Mouse (Mus musculus): ENCODE measurements around the gene Efcab12.

DNA sequence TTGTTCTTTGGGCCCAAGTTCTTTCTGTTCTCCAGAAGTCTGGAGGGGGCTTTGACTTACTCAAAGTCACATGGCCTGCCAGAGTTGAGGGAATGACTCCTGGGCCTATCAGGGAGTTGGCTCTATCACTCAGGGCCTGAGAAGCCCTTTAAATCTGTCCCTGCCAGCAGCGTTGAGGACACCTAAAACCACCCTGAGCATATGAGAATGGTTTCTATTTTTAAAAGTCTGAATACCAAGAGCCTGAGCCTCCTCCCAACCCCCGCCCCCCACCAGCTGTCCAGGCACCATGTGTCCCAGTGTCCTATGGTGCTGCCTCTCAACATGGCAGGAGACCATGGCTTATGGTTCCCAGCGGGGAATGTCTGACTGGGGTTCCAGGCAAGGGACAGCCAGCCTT, 62.4 kb downstream of the Efcab12 start:
- no peak for TF ChIP-seq POLR2A (IDR thresholded peaks at IDR 0.05; ENCODE audit: low read depth, low read length)
- TF ChIP-seq CTCF (conservative IDR thresholded peaks at IDR 0.05; ENCODE audit: insufficient read depth, insufficient read length, low read depth, low read length) = no peak
